Mouse (Mus musculus) cerebellum, adult 2 months (tissue): ENCODE measurements around the gene Tlk2.

Experiments
- CTCF ChIP-seq: fragments of 200-500 bp; IDR thresholded peaks from 2 replicates; pipeline ENCODE4 v1.5.1; 2011; ENCODE audit warnings: low read depth, mild to moderate bottlenecking, control low read depth, low read length, moderate library complexity, borderline replicate concordance; ENCODE audit not compliant: insufficient read depth
- POLR2A ChIP-seq: fragments of 200-500 bp; IDR thresholded peaks from 2 replicates; pipeline ENCODE4 v1.6.1; 2011; ENCODE audit warnings: low read length, control low read depth, borderline replicate concordance; ENCODE audit not compliant: insufficient read depth

- TF ChIP-seq CTCF (no peak), POLR2A (no peak)
Observed at GRCm38 (mm10) chr11:105270155-105270554, 91.5 kb downstream of the Tlk2 start.
